Mouse (Mus musculus) left cerebral cortex, adult 8-10 months (tissue): ENCODE measurements at regions not wholly inside any gene's neighbourhood (a gene's known extent, or its start where the extent isn't known, plus 50 kb on each side); places are given as distances from the start of the nearest gene placed in this dataset.
"Not testable (repeated sequence)": the region's sequence is repeated elsewhere in the genome, so short reads cannot be mapped to it uniquely, and the experiment has no call there.

Experiments
- DNase-seq, 2 experiments: peaks; one replicate each; pipeline ENCODE4 v3.0.0; 2022; ENCODE audit warnings: low spot score in 2 of 2

DNA sequence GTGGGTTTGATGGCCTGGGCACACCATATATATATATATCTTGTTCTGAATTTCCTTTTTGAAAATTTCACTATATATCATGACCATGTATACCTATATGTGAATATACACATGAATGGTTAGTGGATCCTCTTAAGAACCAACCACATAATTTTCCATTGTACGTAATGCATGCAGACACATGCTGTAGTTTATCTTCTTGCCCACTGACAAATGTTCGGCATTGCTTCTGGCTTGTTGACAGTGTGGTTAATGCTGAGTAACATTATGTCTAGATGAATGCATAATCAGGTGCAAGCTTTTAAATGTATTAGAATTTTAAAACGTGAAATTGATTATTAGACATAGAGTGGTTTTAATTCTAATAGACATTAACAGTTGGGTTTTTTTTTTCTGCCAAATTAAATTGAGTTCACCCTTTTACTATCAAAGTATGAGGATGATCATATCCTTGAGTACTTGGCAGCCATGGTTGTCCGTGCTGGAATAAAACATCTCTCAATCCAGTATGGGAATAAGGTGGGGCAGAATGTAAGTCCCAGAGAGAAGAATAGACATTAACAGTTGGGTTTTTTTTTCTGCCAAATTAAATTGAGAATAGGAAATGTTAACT, 110.3 kb downstream of the A730009L09Rik start:
- no peak for DNase-seq

GRCm38 (mm10) chr16:84627052-84627451, 108.5 kb downstream of the Mrpl39 start:
- DNase-seq = peak in 1 of 2 experiments; percentile 12

GRCm38 (mm10) chr16:84629868-84630267, 105.7 kb downstream of the Mrpl39 start:
- no peak for DNase-seq

DNA sequence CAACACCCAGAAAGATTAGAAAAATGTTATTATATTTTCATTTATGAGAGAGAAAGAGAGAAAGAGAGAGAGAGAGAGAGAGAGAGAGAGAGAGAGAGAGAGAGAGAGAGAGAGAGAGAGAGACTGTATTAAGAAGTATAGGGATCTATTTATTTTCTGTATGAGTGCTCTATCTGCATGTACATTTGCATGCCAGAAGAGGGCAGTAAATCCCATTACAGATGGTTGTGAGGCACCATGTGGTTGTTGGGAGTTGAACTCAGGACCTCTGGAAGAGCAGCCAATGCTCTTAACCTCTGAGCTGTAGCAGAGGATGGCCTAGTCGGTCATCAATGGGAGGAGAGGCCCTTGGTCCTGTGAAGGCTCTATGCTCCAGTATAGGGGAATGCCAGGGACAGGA, 91.1 kb downstream of the Mrpl39 start:
- not testable (repeated sequence) for DNase-seq

DNA sequence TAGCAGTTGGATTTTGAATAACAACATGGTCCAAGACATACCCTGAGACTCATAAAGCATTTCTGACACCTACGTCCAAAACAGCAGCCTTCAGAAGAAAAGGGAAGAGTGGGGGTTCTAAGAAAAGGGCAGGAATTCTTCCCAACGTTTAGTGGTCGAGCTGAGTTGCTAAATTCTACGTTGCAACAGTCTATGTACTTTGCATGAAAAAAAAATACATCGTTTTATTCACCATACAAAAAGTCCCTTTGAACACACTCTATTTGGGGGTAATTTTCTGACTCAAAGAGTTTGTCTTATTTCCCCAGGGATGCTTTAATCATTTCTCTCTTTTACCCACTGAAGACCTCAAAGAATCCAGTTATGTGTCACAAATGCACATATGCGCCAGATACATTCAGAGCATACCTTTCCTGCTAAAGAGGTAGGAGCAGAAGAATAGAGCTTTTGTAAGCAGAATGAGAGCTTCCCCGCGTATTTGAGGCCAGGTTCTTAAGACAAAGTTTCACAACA, 89.3 kb downstream of the Mrpl39 start:
- DNase-seq = no peak

- DNase-seq = no peak
Measured at GRCm38 (mm10) chr16:84650646-84651045, 84.9 kb downstream of the Mrpl39 start.

DNA sequence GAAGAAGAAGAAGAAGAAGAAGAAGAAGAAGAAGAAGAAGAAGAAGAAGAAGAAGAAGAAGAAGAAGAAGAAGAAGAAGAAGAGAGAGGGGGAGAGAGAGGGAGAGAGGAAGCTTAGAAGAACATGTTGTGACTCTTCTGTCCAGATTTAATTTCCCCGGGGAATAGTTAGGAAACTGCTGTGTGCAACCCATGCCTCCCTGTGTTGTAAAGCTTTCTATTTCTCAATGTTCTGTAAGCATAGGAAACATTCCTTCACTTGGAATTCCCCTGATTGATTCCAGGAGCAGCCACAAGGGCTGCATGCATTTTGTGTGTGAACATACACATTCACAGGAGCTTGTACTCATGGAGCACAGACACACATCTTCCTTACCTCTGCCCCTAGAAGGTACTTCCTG, 81.7 kb downstream of the Mrpl39 start:
- no peak for DNase-seq

GRCm38 (mm10) chr16:84661879-84662278, 73.7 kb downstream of the Mrpl39 start:
- DNase-seq = no peak

DNA sequence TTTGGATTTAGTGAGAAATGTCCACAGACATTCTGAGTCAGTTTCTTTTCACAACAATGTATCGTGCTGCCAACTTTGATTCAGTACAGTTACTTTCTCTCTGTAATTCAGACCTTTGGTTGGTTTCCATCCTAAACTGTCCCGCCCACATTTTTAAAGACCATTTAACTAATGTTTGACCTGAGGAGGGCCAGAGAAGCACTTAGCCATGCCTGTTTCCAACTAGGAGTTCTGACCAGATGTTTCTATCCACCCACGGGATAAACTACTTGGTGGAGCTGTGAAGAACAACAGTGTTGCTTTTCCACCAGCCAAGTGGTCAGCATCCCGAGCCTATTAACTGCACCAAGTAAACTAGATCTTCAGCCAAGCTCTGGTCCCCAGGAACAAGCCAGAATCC, 72.0 kb downstream of the Mrpl39 start:
- DNase-seq = no peak
